Mouse (Mus musculus) MEL (cell line): ENCODE results near the gene Rpa3.

ENCODE experiments used
- CHD2 ChIP-seq: IDR thresholded peaks from 2 replicates; pipeline ENCODE4 v1.6.1; 2011; ENCODE audit warnings: low read length, improper control_type of control experiment
- CTCF ChIP-seq, 3 experiments: IDR thresholded peaks in 2 of 3; conservative IDR thresholded peaks in 1 of 3; 2 replicates each; pipeline ENCODE4 v1.5.1; 2011 to 2012; ENCODE audit warnings: low read length in 3 of 3, low read depth in 2 of 3, mild to moderate bottlenecking in 2 of 3, improper control_type of control experiment in 1 of 3, inconsistent platforms in 1 of 3, mixed read lengths in 1 of 3, moderate library complexity in 1 of 3; ENCODE audit not compliant: control insufficient read depth in 1 of 3, insufficient read depth in 1 of 3, poor library complexity in 1 of 3, severe bottlenecking in 1 of 3
- EP300 ChIP-seq, 2 experiments: IDR thresholded peaks; 2 replicates each; pipeline ENCODE4 v1.6.1; 2011; ENCODE audit warnings: improper control_type of control experiment in 2 of 2, low read length in 2 of 2, low read depth in 1 of 2, mild to moderate bottlenecking in 1 of 2
- MYB ChIP-seq: IDR thresholded peaks from 2 replicates; pipeline ENCODE4 v1.6.1; 2011; ENCODE audit warnings: mild to moderate bottlenecking, low read depth, low read length, improper control_type of control experiment
- NELFE ChIP-seq: IDR thresholded peaks from 2 replicates; pipeline ENCODE4 v1.6.1; 2011; ENCODE audit warnings: low read depth, low read length, improper control_type of control experiment
- NRF1 ChIP-seq: IDR thresholded peaks from 2 replicates; pipeline ENCODE4 v1.6.1; 2014; ENCODE audit warnings: low read depth, mild to moderate bottlenecking, inconsistent platforms, low read length, improper control_type of control experiment, moderate library complexity; ENCODE audit not compliant: poor library complexity, insufficient read depth, severe bottlenecking
- POLR2A ChIP-seq, 2 experiments: IDR thresholded peaks; 2 replicates each; pipeline ENCODE4 v1.6.1; 2011 to 2012; ENCODE audit warnings: low read length in 2 of 2, mild to moderate bottlenecking in 2 of 2, control low read depth in 1 of 2, improper control_type of control experiment in 1 of 2, low read depth in 1 of 2, moderate library complexity in 1 of 2; ENCODE audit not compliant: control insufficient read depth in 1 of 2, insufficient read depth in 1 of 2, poor library complexity in 1 of 2
- POLR2AphosphoS2 ChIP-seq: IDR thresholded peaks from 2 replicates; pipeline ENCODE4 v1.6.1; 2011; ENCODE audit warnings: low read length, improper control_type of control experiment
- RAD21 ChIP-seq: IDR thresholded peaks from 2 replicates; pipeline ENCODE4 v1.6.1; 2011; ENCODE audit warnings: mild to moderate bottlenecking, low read depth, low read length, improper control_type of control experiment
- TCF12 ChIP-seq: IDR thresholded peaks from 2 replicates; pipeline ENCODE4 v1.6.1; 2014; ENCODE audit warnings: low read depth, mild to moderate bottlenecking, inconsistent platforms, low read length, improper control_type of control experiment, moderate library complexity
- USF1 ChIP-seq: IDR thresholded peaks from 2 replicates; pipeline ENCODE4 v1.6.1; 2014; ENCODE audit warnings: low read depth, mild to moderate bottlenecking, inconsistent platforms, low read length, improper control_type of control experiment, moderate library complexity

GRCm38 (mm10) chr6:8271047-8271446 lies 12.1 kb upstream of the Rpa3 start:
- TF ChIP-seq NRF1 (no peak), USF1 (no peak), NELFE (no peak), POLR2A (IDR thresholded peaks at IDR 0.05; ENCODE audit: control insufficient read depth in 1 of 2, insufficient read depth in 1 of 2, low read depth in 1 of 2, low read length in 2 of 2, poor library complexity in 1 of 2) (no peak), CTCF (IDR thresholded peaks at IDR 0.05 in 2 of 3, conservative IDR thresholded peaks at IDR 0.05 in 1 of 3; ENCODE audit: control insufficient read depth in 1 of 3, insufficient read depth in 1 of 3, low read depth in 2 of 3, low read length in 3 of 3, poor library complexity in 1 of 3, severe bottlenecking in 1 of 3) (no peak), CHD2 (no peak), TCF12 (no peak), MYB (no peak), RAD21 (no peak), EP300 (IDR thresholded peaks at IDR 0.05; ENCODE audit: low read depth in 1 of 2, low read length in 2 of 2) (no peak), POLR2AphosphoS2 (no peak)
